Mouse (Mus musculus) forebrain, embryonic 14.5 days (tissue): Measurements from ENCODE around the gene Tspo2. TPM values are rescaled to one million over a fixed set of nuclear protein-coding genes. Genes with fewer than 3 reads are reported as not detected.

ENCODE experiments used
- ATAC-seq: fragments of 200-750 bp; cut with Nextera tagmentation; 2 replicates; pipeline ENCODE4 v1.8.0; 2017; ENCODE audit warnings: mild to moderate bottlenecking, moderate library complexity
- DNase-seq: peaks from one replicate; pipeline ENCODE4 v3.0.0-alpha.2; 2015; ENCODE audit warnings: low spot score
- H3K27ac ChIP-seq: fragments of 300-500 bp; sonication (generic); 2 replicates; pipeline ENCODE4 v1.5.1; 2014; ENCODE audit warnings: low read depth, mild to moderate bottlenecking, control low read depth, low read length, moderate library complexity
- H3K27me3 ChIP-seq: fragments of 300-500 bp; sonication (generic); replicated peaks from 2 replicates; pipeline ENCODE4 v1.6.1; 2014; ENCODE audit warnings: low read length, control low read depth, mixed read lengths; ENCODE audit not compliant: control insufficient read depth, insufficient read depth
- H3K36me3 ChIP-seq: fragments of 300-500 bp; sonication (generic); 2 replicates; pipeline ENCODE4 v1.6.1; 2014; ENCODE audit warnings: low read length, control low read depth; ENCODE audit not compliant: control insufficient read depth, insufficient read depth
- H3K4me1 ChIP-seq: fragments of 300-500 bp; sonication (generic); 2 replicates; pipeline ENCODE4 v1.6.1; 2014; ENCODE audit warnings: antibody characterized with exemption, low read length, control low read depth; ENCODE audit not compliant: control insufficient read depth, insufficient read depth
- H3K4me2 ChIP-seq: fragments of 300-500 bp; sonication (generic); 2 replicates; pipeline ENCODE4 v1.6.1; 2014; ENCODE audit warnings: mild to moderate bottlenecking, control low read depth, low read length
- H3K4me3 ChIP-seq: fragments of 300-500 bp; sonication (generic); 2 replicates; pipeline ENCODE4 v1.5.1; 2014; ENCODE audit warnings: low read depth, low read length, control low read depth
- H3K9ac ChIP-seq: fragments of 300-500 bp; sonication (generic); 2 replicates; pipeline ENCODE4 v1.6.1; 2014; ENCODE audit warnings: mild to moderate bottlenecking, low read length, control low read depth, moderate library complexity
- H3K9me3 ChIP-seq: fragments of 300-500 bp; sonication (generic); replicated peaks from 2 replicates; pipeline ENCODE4 v1.6.1; 2016; ENCODE audit warnings: low read length, control low read depth, mixed read lengths; ENCODE audit not compliant: control insufficient read depth
- WGBS: fragments of 180-500 bp; shearing (Covaris S2); extraction: QIAGEN DNeasy Blood & Tissue Kit; methylation state at CpG from one replicate; pipeline ENCODE4 v1.1.7; 2014; 5-methylcytosine and 5-hydroxymethylcytosine counted together
- polyA plus RNA-seq: library from polyadenylated mRNA; unstranded; fragments of >200 nt; fragmentation: Nextera tagmentation; extraction: Ambion mirVana; gene quantifications from 2 replicates; pipeline ENCODE4 v1.2.1, GENCODE M21; 2014

Tspo2 gene
- polyA plus RNA-seq = 1.6 and 2.6 TPM in 2 replicates

- no peak within 1 kb of the TSS for H3K4me3 ChIP-seq
- H3K27ac ChIP-seq = no peak within 1 kb of the TSS
- 66% methylated on average over 7 of the region's 7 CpGs for WGBS
- no peak for ATAC-seq
- DNase-seq = no peak
- H3K9me3 ChIP-seq = no peaks in the 10 kb centered on the region
- H3K27me3 ChIP-seq = no peaks in the 10 kb centered on the region
- no peak within 1 kb of the TSS for H3K4me2 ChIP-seq
- H3K9ac ChIP-seq = no peak within 1 kb of the TSS; the same call in 1 of the 2 replicates
- no peaks in the 10 kb centered on the region for H3K36me3 ChIP-seq
- peaks cover 4% of the 10 kb centered on the region; the same call in 1 of the 2 replicates for H3K4me1 ChIP-seq
Measured at GRCm38 (mm10) chr17:48451353-48451675, at the start of gene Tspo2. Gene Tspo2 (minus strand): TSS chr17:48451522.

- 75% methylated on average over 7 of the region's 7 CpGs for WGBS
- Histone ChIP-seq H3K4me2 (no peak overlapping the region), H3K9ac (no peak overlapping the region), H3K27me3 (no peaks in the 10 kb centered on the region), H3K4me1 (0 out of 2 replicates have a peak, but pooled peaks cover 7% of the 10 kb centered on the region), H3K9me3 (no peaks in the 10 kb centered on the region), H3K4me3 (no peak overlapping the region), H3K27ac (no peak overlapping the region), H3K36me3 (no peaks in the 10 kb centered on the region)
- ATAC-seq = no peak
- no peak for DNase-seq
Measured at GRCm38 (mm10) chr17:48500846-48501445, 49.6 kb upstream of the Tspo2 start.

- WGBS = 78% methylated on average over 3 of the region's 3 CpGs
- Histone ChIP-seq H3K36me3 (no peaks in the 10 kb centered on the region), H3K27ac (no peak overlapping the region), H3K9me3 (no peaks in the 10 kb centered on the region), H3K4me2 (no peak overlapping the region), H3K27me3 (no peaks in the 10 kb centered on the region), H3K4me3 (no peak overlapping the region), H3K9ac (no peak overlapping the region), H3K4me1 (no peaks in the 10 kb centered on the region)
- ATAC-seq (no peak), DNase-seq (no peak)
Measured at GRCm38 (mm10) chr17:48497986-48498385, 46.7 kb upstream of the Tspo2 start.

- Histone ChIP-seq H3K27ac (no peak overlapping the region), H3K9me3 (no peaks in the 10 kb centered on the region), H3K9ac (no peak overlapping the region), H3K4me1 (no peaks in the 10 kb centered on the region), H3K4me2 (no peak overlapping the region), H3K27me3 (no peaks in the 10 kb centered on the region), H3K4me3 (no peak overlapping the region), H3K36me3 (no peaks in the 10 kb centered on the region)
- 56% methylated on average over 8 of the region's 8 CpGs for WGBS
- ATAC-seq (peak; percentile 50; the same call in 1 of the 2 replicates), DNase-seq (peak; percentile 15)
Measured at GRCm38 (mm10) chr17:48493986-48494385, 42.7 kb upstream of the Tspo2 start.

- Histone ChIP-seq H3K4me3 (no peak overlapping the region), H3K4me2 (no peak overlapping the region), H3K9me3 (no peaks in the 10 kb centered on the region), H3K27me3 (no peaks in the 10 kb centered on the region), H3K4me1 (no peaks in the 10 kb centered on the region), H3K9ac (no peak overlapping the region), H3K27ac (no peak overlapping the region), H3K36me3 (no peaks in the 10 kb centered on the region)
- WGBS = 54% methylated on average over 7 of the region's 7 CpGs
- no peak for ATAC-seq
- no peak for DNase-seq
Measured at GRCm38 (mm10) chr17:48493582-48493981, 42.3 kb upstream of the Tspo2 start.

- no peaks in the 10 kb centered on the region for H3K9me3 ChIP-seq
- H3K9ac ChIP-seq = no peak overlapping the region
- WGBS = 95% methylated on average over 8 of the region's 8 CpGs
- no peaks in the 10 kb centered on the region for H3K36me3 ChIP-seq
- ATAC-seq (no peak), DNase-seq (no peak)
- H3K4me1 ChIP-seq = no peaks in the 10 kb centered on the region
- H3K27ac ChIP-seq = no peak overlapping the region
- H3K4me3 ChIP-seq = no peak overlapping the region
- no peaks in the 10 kb centered on the region for H3K27me3 ChIP-seq
- H3K4me2 ChIP-seq = no peak overlapping the region
Measured at GRCm38 (mm10) chr17:48492621-48493020, 41.3 kb upstream of the Tspo2 start.

GRCm38 (mm10) chr17:48489466-48489865 lies 38.1 kb upstream of the Tspo2 start:
- Histone ChIP-seq H3K27me3 (no peaks in the 10 kb centered on the region), H3K36me3 (no peaks in the 10 kb centered on the region), H3K4me1 (no peaks in the 10 kb centered on the region), H3K9ac (no peak overlapping the region), H3K9me3 (no peaks in the 10 kb centered on the region), H3K4me3 (no peak overlapping the region), H3K4me2 (no peak overlapping the region), H3K27ac (no peak overlapping the region)
- 85% methylated on average over 3 of the region's 3 CpGs for WGBS
- DNase-seq (no peak), ATAC-seq (no peak)

GRCm38 (mm10) chr17:48484191-48484590 lies 32.9 kb upstream of the Tspo2 start:
- no peaks in the 10 kb centered on the region for H3K9me3 ChIP-seq
- no peak for ATAC-seq
- no peak for DNase-seq
- H3K4me2 ChIP-seq = no peak overlapping the region
- H3K9ac ChIP-seq = no peak overlapping the region
- no peak overlapping the region for H3K27ac ChIP-seq
- no peaks in the 10 kb centered on the region for H3K36me3 ChIP-seq
- no peaks in the 10 kb centered on the region for H3K27me3 ChIP-seq
- 90% methylated on average over 5 of the region's 5 CpGs for WGBS
- H3K4me3 ChIP-seq = no peak overlapping the region
- no peaks in the 10 kb centered on the region for H3K4me1 ChIP-seq

GRCm38 (mm10) chr17:48483764-48484163 lies 32.4 kb upstream of the Tspo2 start:
- no peak overlapping the region for H3K4me2 ChIP-seq
- no peak overlapping the region for H3K9ac ChIP-seq
- H3K36me3 ChIP-seq = no peaks in the 10 kb centered on the region
- H3K9me3 ChIP-seq = no peaks in the 10 kb centered on the region
- no peaks in the 10 kb centered on the region for H3K4me1 ChIP-seq
- no peak for DNase-seq
- WGBS = 92% methylated on average over 5 of the region's 5 CpGs
- ATAC-seq = no peak
- H3K4me3 ChIP-seq = no peak overlapping the region
- no peaks in the 10 kb centered on the region for H3K27me3 ChIP-seq
- no peak overlapping the region for H3K27ac ChIP-seq
